Mouse (Mus musculus) ES-Bruce4 (cell line): ENCODE data around the gene Mgst2.

Source experiments
- CTCF ChIP-seq: IDR thresholded peaks from one replicate; pipeline ENCODE4 v1.8.1; 2011; ENCODE audit warnings: low read depth, low read length
- EP300 ChIP-seq: IDR thresholded peaks from 2 replicates; pipeline ENCODE4 v1.6.1; 2011; ENCODE audit warnings: low read depth, low read length; ENCODE audit not compliant: insufficient read depth

- TF ChIP-seq CTCF (no peak), EP300 (no peak)
Measured at GRCm38 (mm10) chr3:51646301-51646700, 13.9 kb upstream of the Mgst2 start.
